Mouse (Mus musculus) MEL (cell line): Measurements from ENCODE around the gene Zfp422. TPM values are rescaled to one million over a fixed set of nuclear protein-coding genes. Genes with fewer than 3 reads are reported as not detected.
"Not testable (repeated sequence)": the region's sequence is repeated elsewhere in the genome, so short reads cannot be mapped to it uniquely, and the experiment has no call there.

Source experiments
- DNase-seq: peaks from one replicate; pipeline ENCODE4 v3.0.0; 2011; ENCODE audit warnings: low read depth, low spot score
- H3K27ac ChIP-seq: 2 replicates; pipeline ENCODE4 v1.5.1; 2012; ENCODE audit warnings: low read depth, mild to moderate bottlenecking, control low read depth, low read length, moderate library complexity; ENCODE audit not compliant: control insufficient read depth
- H3K27me3 ChIP-seq, 2 experiments: fragments of 150-350 bp in 1 of 2; sonication (generic) in 1 of 2; 2 replicates each; pipeline ENCODE4 v1.6.1; 2012; ENCODE audit warnings: low read length in 2 of 2, mild to moderate bottlenecking in 2 of 2, improper control_type of control experiment in 1 of 2, moderate library complexity in 1 of 2; ENCODE audit not compliant: insufficient read depth in 2 of 2, control insufficient read depth in 1 of 2
- H3K36me3 ChIP-seq, 2 experiments: 2 replicates each; pipeline ENCODE4 v1.6.1; 2012 to 2014; ENCODE audit warnings: low read length in 2 of 2, improper control_type of control experiment in 1 of 2, inconsistent platforms in 1 of 2, mild to moderate bottlenecking in 1 of 2; ENCODE audit not compliant: insufficient read depth in 2 of 2, control insufficient read depth in 1 of 2
- H3K4me1 ChIP-seq, 2 experiments: fragments of 150-350 bp in 1 of 2; sonication (generic) in 1 of 2; 2 replicates each; pipeline ENCODE4 v1.6.1; 2012; ENCODE audit warnings: low read length in 2 of 2, improper control_type of control experiment in 1 of 2, mild to moderate bottlenecking in 1 of 2; ENCODE audit not compliant: insufficient read depth in 2 of 2, control insufficient read depth in 1 of 2
- H3K4me3 ChIP-seq, 2 experiments: fragments of 150-350 bp in 1 of 2; sonication (generic) in 1 of 2; 2 replicates each; pipeline ENCODE4 v1.5.1; 2012; ENCODE audit warnings: low read depth in 2 of 2, low read length in 2 of 2, mild to moderate bottlenecking in 2 of 2, moderate library complexity in 2 of 2, control low read depth in 1 of 2, improper control_type of control experiment in 1 of 2; ENCODE audit not compliant: control insufficient read depth in 1 of 2, insufficient read depth in 1 of 2
- H3K79me2 ChIP-seq: 2 replicates; pipeline ENCODE4 v1.6.1; 2012; ENCODE audit warnings: mild to moderate bottlenecking, low read length, moderate library complexity; ENCODE audit not compliant: control insufficient read depth, poor library complexity, insufficient read depth
- H3K9ac ChIP-seq: 2 replicates; pipeline ENCODE4 v1.6.1; 2012; ENCODE audit warnings: low read depth, mild to moderate bottlenecking, control low read depth, low read length, moderate library complexity; ENCODE audit not compliant: control insufficient read depth, poor library complexity, severe bottlenecking
- H3K9me3 ChIP-seq: fragments of 150-350 bp; sonication (generic); replicated peaks from 2 replicates; pipeline ENCODE4 v1.6.1; 2012; ENCODE audit warnings: mild to moderate bottlenecking, low read length, improper control_type of control experiment, moderate library complexity; ENCODE audit not compliant: insufficient read depth
- BHLHE40 ChIP-seq: IDR thresholded peaks from 2 replicates; pipeline ENCODE4 v1.6.1; 2012; ENCODE audit warnings: low read depth, mild to moderate bottlenecking, inconsistent platforms, low read length, improper control_type of control experiment, borderline replicate concordance
- CTCF ChIP-seq, 3 experiments: IDR thresholded peaks in 2 of 3; conservative IDR thresholded peaks in 1 of 3; 2 replicates each; pipeline ENCODE4 v1.5.1; 2011 to 2012; ENCODE audit warnings: low read length in 3 of 3, low read depth in 2 of 3, mild to moderate bottlenecking in 2 of 3, improper control_type of control experiment in 1 of 3, inconsistent platforms in 1 of 3, mixed read lengths in 1 of 3, moderate library complexity in 1 of 3; ENCODE audit not compliant: control insufficient read depth in 1 of 3, insufficient read depth in 1 of 3, poor library complexity in 1 of 3, severe bottlenecking in 1 of 3
- ETS1 ChIP-seq: IDR thresholded peaks from 2 replicates; pipeline ENCODE4 v1.6.1; 2012; ENCODE audit warnings: low read depth, mild to moderate bottlenecking, inconsistent platforms, low read length, improper control_type of control experiment, moderate library complexity
- GATA1 ChIP-seq: IDR thresholded peaks from 2 replicates; pipeline ENCODE4 v1.6.1; 2011; ENCODE audit warnings: low read depth, low read length, improper control_type of control experiment
- MAFK ChIP-seq: IDR thresholded peaks from 2 replicates; pipeline ENCODE4 v1.6.1; 2011; ENCODE audit warnings: low read depth, mild to moderate bottlenecking, low read length, improper control_type of control experiment, borderline replicate concordance
- MAX ChIP-seq: IDR thresholded peaks from 2 replicates; pipeline ENCODE4 v1.6.1; 2011; ENCODE audit warnings: low read length, improper control_type of control experiment
- MAZ ChIP-seq: IDR thresholded peaks from 2 replicates; pipeline ENCODE4 v1.6.1; 2012; ENCODE audit warnings: low read depth, mild to moderate bottlenecking, inconsistent platforms, low read length, improper control_type of control experiment
- MEF2A ChIP-seq: IDR thresholded peaks from 2 replicates; pipeline ENCODE4 v1.6.1; 2014; ENCODE audit warnings: low read depth, mild to moderate bottlenecking, inconsistent platforms, low read length, improper control_type of control experiment; ENCODE audit not compliant: poor library complexity, insufficient replicate concordance, severe bottlenecking; ENCODE audit errors: extremely low read depth
- MXI1 ChIP-seq: IDR thresholded peaks from 2 replicates; pipeline ENCODE4 v1.6.1; 2011; ENCODE audit warnings: mild to moderate bottlenecking, low read depth, low read length, improper control_type of control experiment
- MYB ChIP-seq: IDR thresholded peaks from 2 replicates; pipeline ENCODE4 v1.6.1; 2011; ENCODE audit warnings: mild to moderate bottlenecking, low read depth, low read length, improper control_type of control experiment
- MYC ChIP-seq: IDR thresholded peaks from 2 replicates; pipeline ENCODE4 v1.6.1; 2011; ENCODE audit warnings: low read depth, mild to moderate bottlenecking, low read length, improper control_type of control experiment, moderate library complexity
- NRF1 ChIP-seq: IDR thresholded peaks from 2 replicates; pipeline ENCODE4 v1.6.1; 2014; ENCODE audit warnings: low read depth, mild to moderate bottlenecking, inconsistent platforms, low read length, improper control_type of control experiment, moderate library complexity; ENCODE audit not compliant: poor library complexity, insufficient read depth, severe bottlenecking
- POLR2A ChIP-seq, 2 experiments: IDR thresholded peaks; 2 replicates each; pipeline ENCODE4 v1.6.1; 2011 to 2012; ENCODE audit warnings: low read length in 2 of 2, mild to moderate bottlenecking in 2 of 2, control low read depth in 1 of 2, improper control_type of control experiment in 1 of 2, low read depth in 1 of 2, moderate library complexity in 1 of 2; ENCODE audit not compliant: control insufficient read depth in 1 of 2, insufficient read depth in 1 of 2, poor library complexity in 1 of 2
- POLR2AphosphoS5 ChIP-seq: IDR thresholded peaks from 2 replicates; pipeline ENCODE4 v1.6.1; 2012; ENCODE audit warnings: low read depth, borderline replicate concordance, mild to moderate bottlenecking, inconsistent platforms, low read length, moderate library complexity, mixed read lengths
- RAD21 ChIP-seq: IDR thresholded peaks from 2 replicates; pipeline ENCODE4 v1.6.1; 2011; ENCODE audit warnings: mild to moderate bottlenecking, low read depth, low read length, improper control_type of control experiment
- RCOR1 ChIP-seq: IDR thresholded peaks from 2 replicates; pipeline ENCODE4 v1.6.1; 2012; ENCODE audit warnings: low read depth, mild to moderate bottlenecking, inconsistent platforms, low read length, improper control_type of control experiment
- SMC3 ChIP-seq: IDR thresholded peaks from 2 replicates; pipeline ENCODE4 v1.6.1; 2011; ENCODE audit warnings: low read depth, low read length, improper control_type of control experiment
- TBP ChIP-seq: IDR thresholded peaks from 2 replicates; pipeline ENCODE4 v1.8.0; 2011; ENCODE audit warnings: low read depth, low read length, improper control_type of control experiment
- TCF12 ChIP-seq: IDR thresholded peaks from 2 replicates; pipeline ENCODE4 v1.6.1; 2014; ENCODE audit warnings: low read depth, mild to moderate bottlenecking, inconsistent platforms, low read length, improper control_type of control experiment, moderate library complexity
- USF1 ChIP-seq: IDR thresholded peaks from 2 replicates; pipeline ENCODE4 v1.6.1; 2014; ENCODE audit warnings: low read depth, mild to moderate bottlenecking, inconsistent platforms, low read length, improper control_type of control experiment, moderate library complexity
- ZC3H11A ChIP-seq: IDR thresholded peaks from 2 replicates; pipeline ENCODE4 v1.6.1; 2012; ENCODE audit warnings: low read depth, mild to moderate bottlenecking, inconsistent platforms, low read length, improper control_type of control experiment
- ZKSCAN1 ChIP-seq: IDR thresholded peaks from 2 replicates; pipeline ENCODE4 v1.6.1; 2012; ENCODE audit warnings: low read depth, mild to moderate bottlenecking, inconsistent platforms, low read length, improper control_type of control experiment, moderate library complexity
- ZMIZ1 ChIP-seq: IDR thresholded peaks from 2 replicates; pipeline ENCODE4 v1.6.1; 2012; ENCODE audit warnings: low read depth, mild to moderate bottlenecking, inconsistent platforms, low read length, improper control_type of control experiment, moderate library complexity
- ZNF384 ChIP-seq: IDR thresholded peaks from 2 replicates; pipeline ENCODE4 v1.6.1; 2012; ENCODE audit warnings: low read depth, mild to moderate bottlenecking, inconsistent platforms, low read length, improper control_type of control experiment
- polyA plus RNA-seq, 2 experiments: library from polyadenylated mRNA; stranded (reverse) in 1 of 2; unstranded in 1 of 2; fragments of >175 nt in 1 of 2; fragments of >200 nt in 1 of 2; gene quantifications; 2 replicates each; pipeline versions ENCODE4 v1.2.1 to v1.2.4; 2012; ENCODE audit warnings: low replicate concordance in 2 of 2, low read depth in 1 of 2; ENCODE audit not compliant: insufficient read length in 2 of 2, insufficient read depth in 1 of 2, missing spikeins in 1 of 2
- total RNA-seq: library from RNA; depleted of rRNA; stranded (reverse); fragments of 300-350 nt; gene quantifications from 2 replicates; pipeline ENCODE4 v1.2.3, GENCODE M21; 2012

Gene Zfp422
- total and polyA plus RNA-seq, 3 experiments = 0.32 TPM; not detected in 2

DNA sequence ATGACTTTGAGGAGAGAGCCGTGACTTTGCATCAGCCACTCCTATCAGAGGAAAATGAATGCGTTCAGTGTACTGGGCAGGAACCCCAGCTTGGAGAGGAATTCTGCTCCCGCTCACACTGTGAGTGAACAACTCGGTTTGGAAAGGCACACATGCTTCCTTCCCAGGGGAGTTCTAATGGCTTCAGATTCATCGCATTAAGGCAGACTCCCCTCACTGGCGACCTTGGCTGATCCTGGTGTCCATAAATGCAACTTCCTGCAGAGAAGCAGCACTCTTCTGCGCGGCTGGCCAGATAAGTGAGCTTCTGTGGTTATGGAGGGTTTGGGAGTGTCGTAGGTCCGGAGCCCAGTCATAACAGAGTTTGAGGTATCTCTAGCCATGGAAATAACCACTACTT, 967 bp upstream of the Zfp422 start:
- TF ChIP-seq TCF12 (no peak), MAFK (no peak), MAX (no peak), RCOR1 (no peak), TBP (no peak), ZKSCAN1 (no peak), USF1 (no peak), MAZ (no peak), ZNF384 (no peak), CTCF (IDR thresholded peaks at IDR 0.05 in 2 of 3, conservative IDR thresholded peaks at IDR 0.05 in 1 of 3; ENCODE audit: control insufficient read depth in 1 of 3, insufficient read depth in 1 of 3, low read depth in 2 of 3, low read length in 3 of 3, poor library complexity in 1 of 3, severe bottlenecking in 1 of 3) (no peak), ZMIZ1 (no peak), POLR2A (IDR thresholded peaks at IDR 0.05; ENCODE audit: control insufficient read depth in 1 of 2, insufficient read depth in 1 of 2, low read depth in 1 of 2, low read length in 2 of 2, poor library complexity in 1 of 2) (no peak), MYC (no peak), RAD21 (no peak), GATA1 (no peak), NRF1 (no peak), BHLHE40 (no peak), ZC3H11A (no peak), SMC3 (no peak), MEF2A (no peak)
- no peak overlapping the region for H3K27ac ChIP-seq
- H3K79me2 ChIP-seq = no peaks in the 10 kb centered on the region
- H3K36me3 ChIP-seq = no peaks in the 10 kb centered on the region
- H3K4me3 ChIP-seq = no peak overlapping the region
- DNase-seq = no peak
- H3K9ac ChIP-seq = no peak overlapping the region
- H3K9me3 ChIP-seq = no peaks in the 10 kb centered on the region
- H3K27me3 ChIP-seq = no peaks in the 10 kb centered on the region
- no peaks in the 10 kb centered on the region for H3K4me1 ChIP-seq

DNA sequence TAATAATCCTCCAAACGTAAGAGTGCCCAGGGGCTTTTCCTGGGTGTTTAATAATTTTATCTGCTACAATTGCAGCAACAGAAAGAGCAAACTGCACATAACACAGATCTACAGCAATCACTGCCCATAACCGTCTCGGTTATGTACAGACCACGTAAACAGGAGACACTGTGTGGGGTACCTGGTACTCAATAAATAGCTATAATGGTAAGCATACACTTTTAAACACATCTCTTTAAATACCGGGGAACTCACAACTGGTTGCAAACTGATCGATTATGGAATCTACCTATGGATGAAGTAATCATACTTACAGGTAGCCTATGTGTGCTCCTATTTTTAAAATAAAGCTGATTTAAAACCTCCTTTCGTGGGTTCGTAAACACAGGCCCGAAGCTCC, 704 bp downstream of the Zfp422 start:
- H3K79me2 ChIP-seq = no peaks in the 10 kb centered on the region
- no peak overlapping the region for H3K9ac ChIP-seq
- no peak overlapping the region for H3K4me3 ChIP-seq
- H3K36me3 ChIP-seq = no peaks in the 10 kb centered on the region
- no peak overlapping the region for H3K27ac ChIP-seq
- no peak for TF ChIP-seq MYB
- TF ChIP-seq ETS1 = no peak
- no peak for TF ChIP-seq MXI1
- no peak for TF ChIP-seq POLR2AphosphoS5
- TF ChIP-seq ZC3H11A = no peak
- H3K27me3 ChIP-seq = no peaks in the 10 kb centered on the region
- H3K4me1 ChIP-seq = no peaks in the 10 kb centered on the region
- DNase-seq = no peak
- no peaks in the 10 kb centered on the region for H3K9me3 ChIP-seq

DNA sequence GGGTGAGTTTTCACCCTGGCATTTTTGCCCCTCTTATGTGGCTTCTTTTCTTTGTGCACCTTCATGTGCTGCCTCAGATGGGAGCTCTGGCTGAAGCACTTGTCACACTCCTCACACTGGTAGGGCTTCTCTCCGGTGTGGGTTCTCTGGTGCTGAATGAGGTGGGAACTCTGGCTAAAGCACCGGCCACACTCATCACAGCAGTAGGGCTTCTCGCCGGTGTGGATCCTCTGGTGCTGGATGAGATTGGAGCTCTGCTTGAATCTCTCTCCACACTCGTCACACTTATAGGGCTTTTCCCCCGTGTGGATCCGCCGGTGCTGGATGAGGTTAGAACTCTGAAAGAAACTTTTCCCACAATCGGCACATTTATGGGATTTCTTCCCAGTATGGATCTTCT, 2.4 kb downstream of the Zfp422 start:
- H3K9ac ChIP-seq, H3K9me3 ChIP-seq, H3K79me2 ChIP-seq, DNase-seq, H3K4me1 ChIP-seq, H3K36me3 ChIP-seq, H3K27ac ChIP-seq, H3K27me3 ChIP-seq, H3K4me3 ChIP-seq: not testable (repeated sequence)
